Mouse (Mus musculus): Measurements from ENCODE around the gene Ttll12. TPM values are rescaled to one million over a fixed set of nuclear protein-coding genes. Genes with fewer than 3 reads are reported as not detected.

The Ttll12 gene
- total RNA-seq (2021), result 10 to 100 TPM; 11.7 to 13.8 TPM

- intact Hi-C loops (cut with DNase I), result no loop called here
- DNase-seq (ENCODE audit: low spot score in 2 of 2), result peak; percentile 94 to 95
These were observed at the start of gene Ttll12 for GRCm38 (mm10) chr15:83594513-83595363. Gene Ttll12 (minus strand): TSS chr15:83595157.

- intact Hi-C loops (cut with DNase I), result no loop called here
- DNase-seq (ENCODE audit: low spot score in 2 of 2), result no peak
These were observed 47.6 kb upstream of the Ttll12 start for GRCm38 (mm10) chr15:83642518-83642917.

GRCm38 (mm10) chr15:83640208-83640607 lies 45.3 kb upstream of the Ttll12 start:
- DNase-seq (ENCODE audit: low spot score in 2 of 2), result no peak
- intact Hi-C loops (cut with DNase I), result no loop called here

GRCm38 (mm10) chr15:83639160-83639559 lies 44.2 kb upstream of the Ttll12 start:
- DNase-seq (ENCODE audit: low spot score in 2 of 2), result no peak
- intact Hi-C loops (cut with DNase I), result no loop called here

- no peak for DNase-seq (ENCODE audit: low spot score in 2 of 2)
- intact Hi-C loops (cut with DNase I), result no loop called here
These were observed 43.4 kb upstream of the Ttll12 start for GRCm38 (mm10) chr15:83638196-83638899.

- intact Hi-C loops (cut with DNase I), result no loop called here
- DNase-seq (ENCODE audit: low spot score in 2 of 2), result no peak
These were observed 41.8 kb upstream of the Ttll12 start for GRCm38 (mm10) chr15:83636759-83637158.

GRCm38 (mm10) chr15:83635251-83635650 lies 40.3 kb upstream of the Ttll12 start:
- intact Hi-C loops (cut with DNase I), result loop anchor here (2.0 kb wide), 1 partner anchor 124 kb away; no protein-coding TSS in a partner anchor
- no peak for DNase-seq (ENCODE audit: low spot score in 2 of 2)

GRCm38 (mm10) chr15:83634076-83634475 lies 39.1 kb upstream of the Ttll12 start:
- intact Hi-C loops (cut with DNase I), result loop anchor here (2.0 kb wide), 1 partner anchor 125 kb away; no protein-coding TSS in a partner anchor
- DNase-seq (ENCODE audit: low spot score in 2 of 2), result no peak

GRCm38 (mm10) chr15:83631071-83631470 lies 36.1 kb upstream of the Ttll12 start:
- intact Hi-C loops (cut with DNase I), result no loop called here
- no peak for DNase-seq (ENCODE audit: low spot score in 2 of 2)

GRCm38 (mm10) chr15:83629716-83630115 lies 34.8 kb upstream of the Ttll12 start:
- DNase-seq (ENCODE audit: low spot score in 2 of 2), result no peak
- intact Hi-C loops (cut with DNase I), result no loop called here

- intact Hi-C loops (cut with DNase I), result no loop called here
- DNase-seq (ENCODE audit: low spot score in 2 of 2), result no peak
These were observed 31.2 kb upstream of the Ttll12 start for GRCm38 (mm10) chr15:83626142-83626645.

GRCm38 (mm10) chr15:83615245-83615644 lies 20.3 kb upstream of the Ttll12 start:
- intact Hi-C loops (cut with DNase I), result no loop called here
- DNase-seq (ENCODE audit: low spot score in 2 of 2), result peak; percentile 32 to 35

GRCm38 (mm10) chr15:83607115-83607802 lies 12.3 kb upstream of the Ttll12 start:
- intact Hi-C loops (cut with DNase I), result no loop called here
- peak; percentile 40 to 51 for DNase-seq (ENCODE audit: low spot score in 2 of 2)

- intact Hi-C loops (cut with DNase I), result no loop called here
- no peak for DNase-seq (ENCODE audit: low spot score in 2 of 2)
These were observed 11.7 kb upstream of the Ttll12 start for GRCm38 (mm10) chr15:83606700-83607099.

- intact Hi-C loops (cut with DNase I), result no loop called here
- no peak for DNase-seq (ENCODE audit: low spot score in 2 of 2)
These were observed 11.3 kb upstream of the Ttll12 start for GRCm38 (mm10) chr15:83606216-83606615.

- intact Hi-C loops (cut with DNase I), result no loop called here
- no peak for DNase-seq (ENCODE audit: low spot score in 2 of 2)
These were observed 8.5 kb upstream of the Ttll12 start for GRCm38 (mm10) chr15:83603426-83603825.

GRCm38 (mm10) chr15:83603046-83603396 lies 8.1 kb upstream of the Ttll12 start:
- intact Hi-C loops (cut with DNase I), result no loop called here
- DNase-seq (ENCODE audit: low spot score in 2 of 2), result no peak

GRCm38 (mm10) chr15:83602372-83603045 lies 7.6 kb upstream of the Ttll12 start:
- DNase-seq (ENCODE audit: low spot score in 2 of 2), result no peak
- intact Hi-C loops (cut with DNase I), result no loop called here

GRCm38 (mm10) chr15:83601185-83601584 lies 6.2 kb upstream of the Ttll12 start:
- intact Hi-C loops (cut with DNase I), result no loop called here
- DNase-seq (ENCODE audit: low spot score in 2 of 2), result no peak

GRCm38 (mm10) chr15:83596833-83597232 lies 1.9 kb upstream of the Ttll12 start:
- no peak for DNase-seq (ENCODE audit: low spot score in 2 of 2)
- intact Hi-C loops (cut with DNase I), result no loop called here

Data from left cerebral cortex, postnatal 36 days (tissue).